Mouse (Mus musculus) kidney, embryonic 15.5 days (tissue): ENCODE measurements around the gene Micu2. TPM values are rescaled to one million over a fixed set of nuclear protein-coding genes. Genes with fewer than 3 reads are reported as not detected.

Experiments used
- ATAC-seq: fragments of 200-750 bp; cut with Nextera tagmentation; replicated peaks from 2 replicates; pipeline ENCODE4 v1.8.0; 2017; ENCODE audit warnings: moderate TSS enrichment; ENCODE audit not compliant: low FRiP score
- H3K27ac ChIP-seq: fragments of 300-500 bp; sonication (generic); 2 replicates; pipeline ENCODE4 v1.5.1; 2015; ENCODE audit warnings: mild to moderate bottlenecking, inconsistent platforms
- H3K27me3 ChIP-seq: fragments of 300-500 bp; sonication (generic); 2 replicates; pipeline ENCODE4 v1.6.1; 2015; ENCODE audit warnings: inconsistent platforms
- H3K36me3 ChIP-seq: fragments of 300-500 bp; sonication (generic); 2 replicates; pipeline ENCODE4 v1.6.1; 2015; ENCODE audit warnings: inconsistent platforms
- H3K4me1 ChIP-seq: fragments of 300-500 bp; sonication (generic); 2 replicates; pipeline ENCODE4 v1.6.1; 2015; ENCODE audit warnings: inconsistent platforms
- H3K4me2 ChIP-seq: fragments of 300-500 bp; sonication (generic); 2 replicates; pipeline ENCODE4 v1.6.1; 2015; ENCODE audit warnings: moderate library complexity, mild to moderate bottlenecking, inconsistent platforms
- H3K4me3 ChIP-seq: fragments of 300-500 bp; sonication (generic); replicated peaks from 2 replicates; pipeline ENCODE4 v1.5.1; 2015; ENCODE audit warnings: mild to moderate bottlenecking, inconsistent platforms
- H3K9ac ChIP-seq: fragments of 300-500 bp; sonication (generic); 2 replicates; pipeline ENCODE4 v1.6.1; 2015; ENCODE audit warnings: mild to moderate bottlenecking, inconsistent platforms
- H3K9me3 ChIP-seq: fragments of 300-500 bp; sonication (generic); replicated peaks from 2 replicates; pipeline ENCODE4 v1.6.1; 2016; ENCODE audit warnings: inconsistent platforms
- WGBS: fragments of 180-500 bp; shearing (Covaris S2); methylation state at CpG from one replicate; pipeline ENCODE4 v1.1.7; 2015; ENCODE audit warnings: mixed read lengths; 5-methylcytosine and 5-hydroxymethylcytosine counted together
- polyA plus RNA-seq: library from polyadenylated mRNA; unstranded; fragments of >200 nt; fragmentation: Nextera tagmentation; extraction: Ambion mirVana; gene quantifications from 2 replicates; pipeline ENCODE4 v1.2.1, GENCODE M21; 2015

The Micu2 gene
- polyA plus RNA-seq, 1 experiment from 2014 or later: 86.3 TPM

DNA sequence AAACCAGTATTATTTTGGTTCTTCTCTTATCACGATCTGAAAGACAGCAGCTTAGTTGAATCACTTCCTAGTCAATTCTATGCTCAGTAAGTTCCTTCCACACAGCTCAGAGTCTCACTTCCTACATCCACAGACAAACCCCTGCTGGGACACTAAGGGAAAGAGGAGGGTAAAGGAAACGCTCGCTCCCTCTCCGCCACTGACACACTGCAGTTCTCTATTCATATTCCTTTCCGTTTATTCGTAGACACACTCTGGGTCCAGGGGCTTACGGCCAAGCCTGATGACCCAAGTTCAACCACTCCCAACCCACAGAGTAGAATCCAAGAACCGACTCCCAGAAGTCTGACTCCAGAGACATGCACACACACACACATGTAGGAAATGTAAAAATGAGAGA, 111.9 kb downstream of the Micu2 start:
- Histone ChIP-seq H3K27me3 (no peaks in the 10 kb centered on the region), H3K27ac (peak overlapping the region; percentile 27; the same call in 1 of the 2 replicates), H3K4me2 (no peak overlapping the region), H3K36me3 (no peaks in the 10 kb centered on the region), H3K4me3 (no peak overlapping the region), H3K9ac (no peak overlapping the region), H3K4me1 (peaks cover 38% of the 10 kb centered on the region), H3K9me3 (no peaks in the 10 kb centered on the region)
- 61% methylated on average over 8 of the region's 8 CpGs for WGBS
- ATAC-seq: no peak

DNA sequence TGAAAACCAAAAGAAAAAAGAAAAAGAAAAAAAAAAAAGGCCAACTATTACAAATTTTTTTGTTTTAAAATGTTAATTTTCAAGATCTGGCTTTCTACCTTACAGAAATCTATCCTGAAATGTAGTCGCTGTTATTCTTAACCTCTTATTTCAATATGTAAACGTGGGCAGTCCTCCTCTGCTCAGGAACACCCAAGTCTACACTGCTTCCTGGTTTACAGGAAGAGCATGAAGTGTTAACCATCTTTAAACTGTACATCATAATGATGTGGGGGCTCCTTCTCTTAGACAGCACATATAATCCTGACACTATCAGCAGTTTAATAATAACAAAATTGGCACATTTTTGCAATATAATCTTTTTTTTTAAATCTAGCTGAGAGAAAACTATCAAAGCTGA, 113.0 kb downstream of the Micu2 start:
- ATAC-seq: no peak
- H3K4me3 ChIP-seq: no peak overlapping the region
- H3K27ac ChIP-seq: no peak overlapping the region
- H3K9me3 ChIP-seq: no peaks in the 10 kb centered on the region
- H3K9ac ChIP-seq: no peak overlapping the region
- no peaks in the 10 kb centered on the region for H3K36me3 ChIP-seq
- peaks cover 48% of the 10 kb centered on the region for H3K4me1 ChIP-seq
- H3K4me2 ChIP-seq: no peak overlapping the region
- no peaks in the 10 kb centered on the region for H3K27me3 ChIP-seq
- 70% methylated on average over 2 of the region's 2 CpGs for WGBS

DNA sequence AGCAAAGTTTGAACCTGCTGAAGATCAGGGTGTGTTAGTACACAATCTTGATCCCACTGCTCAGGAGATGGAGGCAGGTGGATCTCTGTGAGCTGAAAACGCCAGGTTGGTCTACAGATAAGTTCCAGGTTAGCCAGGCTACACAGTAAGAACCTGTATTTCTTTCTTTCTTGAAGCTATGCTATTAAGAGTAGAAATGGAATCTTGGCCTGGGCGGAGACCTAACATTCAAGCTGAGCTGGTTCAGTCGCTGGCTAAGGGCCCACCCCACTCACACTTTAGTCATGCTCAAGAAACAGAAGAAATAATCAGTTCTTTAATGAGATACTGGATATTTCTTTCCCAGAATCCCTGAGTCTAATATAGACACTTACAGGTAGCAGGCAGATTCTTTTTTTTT, 115.7 kb downstream of the Micu2 start:
- Histone ChIP-seq H3K9me3 (no peaks in the 10 kb centered on the region), H3K36me3 (no peaks in the 10 kb centered on the region), H3K4me1 (peaks cover 40% of the 10 kb centered on the region), H3K4me3 (no peak overlapping the region), H3K4me2 (no peak overlapping the region), H3K27me3 (no peaks in the 10 kb centered on the region), H3K9ac (no peak overlapping the region), H3K27ac (peak overlapping the region; percentile 51; the same call in 1 of the 2 replicates)
- WGBS: 80% methylated on average over 3 of the region's 3 CpGs
- no peak for ATAC-seq

DNA sequence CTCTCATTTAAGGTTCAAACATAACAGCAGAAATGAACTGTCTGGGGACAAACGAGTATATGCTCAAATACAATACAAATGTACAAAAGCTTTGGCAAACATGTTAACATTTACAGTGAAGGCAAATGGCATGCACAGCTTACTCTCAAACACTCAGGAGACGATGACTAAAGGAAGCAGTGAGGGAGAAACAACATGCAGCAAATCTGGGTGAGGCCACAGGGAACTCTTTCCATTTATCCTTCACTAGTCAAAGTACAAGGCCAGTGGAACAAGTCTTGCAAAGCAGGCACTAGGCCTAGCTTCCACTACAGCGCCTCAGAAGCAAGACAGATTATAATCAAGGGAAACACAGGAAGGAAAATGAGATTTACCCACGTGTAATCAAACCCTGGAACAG, 116.3 kb downstream of the Micu2 start:
- peaks cover 34% of the 10 kb centered on the region for H3K4me1 ChIP-seq
- peak overlapping the region; percentile 51; the same call in 1 of the 2 replicates for H3K27ac ChIP-seq
- no peaks in the 10 kb centered on the region for H3K36me3 ChIP-seq
- H3K9me3 ChIP-seq: no peaks in the 10 kb centered on the region
- H3K27me3 ChIP-seq: no peaks in the 10 kb centered on the region
- ATAC-seq: no peak
- no peak overlapping the region for H3K9ac ChIP-seq
- H3K4me2 ChIP-seq: no peak overlapping the region
- H3K4me3 ChIP-seq: no peak overlapping the region
- 60% methylated on average over 4 of the region's 4 CpGs for WGBS

DNA sequence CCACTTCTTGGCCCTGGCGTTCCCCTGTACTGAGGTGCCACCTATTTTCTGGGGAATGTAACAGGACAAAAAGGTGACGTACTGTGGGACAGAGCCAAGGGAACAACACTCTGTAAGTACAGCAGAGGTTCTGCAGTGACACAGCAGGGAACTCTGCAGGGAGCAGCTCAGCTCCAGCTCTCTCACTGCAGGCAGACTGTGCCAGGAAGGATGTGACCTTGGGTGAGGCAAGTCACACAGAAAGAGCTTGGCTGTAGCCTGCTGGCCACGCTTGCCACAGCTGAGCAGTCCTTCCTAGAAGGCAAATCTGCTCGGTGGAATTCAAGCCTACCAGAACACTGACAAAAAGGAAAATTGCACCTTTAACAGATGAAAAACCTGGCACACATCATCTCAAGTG, 117.3 kb downstream of the Micu2 start:
- Histone ChIP-seq H3K4me1 (peaks cover 30% of the 10 kb centered on the region), H3K9ac (no peak overlapping the region), H3K36me3 (0 out of 2 replicates have a peak, but pooled peaks cover 2% of the 10 kb centered on the region), H3K4me2 (no peak overlapping the region), H3K27ac (peak overlapping the region; percentile 68), H3K27me3 (no peaks in the 10 kb centered on the region), H3K9me3 (no peaks in the 10 kb centered on the region), H3K4me3 (no peak overlapping the region)
- no peak; the same call in 1 of the 2 replicates for ATAC-seq
- 48% methylated on average over 4 of the region's 4 CpGs for WGBS

DNA sequence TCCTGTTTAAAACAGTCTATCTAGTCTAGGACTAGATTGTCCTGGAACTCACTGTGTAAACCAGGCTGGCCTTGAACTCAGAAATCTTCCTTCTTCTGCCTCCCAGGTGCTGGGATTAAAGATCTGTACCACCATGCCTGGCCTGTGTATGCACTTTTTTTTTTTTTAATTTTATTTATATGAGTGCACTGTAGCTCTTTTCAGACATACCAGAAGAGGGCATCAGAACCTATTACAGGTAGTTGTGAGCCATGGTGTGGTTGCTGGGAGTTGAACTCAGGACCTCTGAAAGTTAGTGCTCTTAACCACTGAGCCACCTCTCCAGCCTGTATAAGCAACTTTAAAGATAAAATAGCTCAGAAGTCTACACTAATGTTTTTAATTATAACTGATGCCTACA, 118.0 kb downstream of the Micu2 start:
- Histone ChIP-seq H3K4me3 (no peak overlapping the region), H3K9ac (no peak overlapping the region), H3K4me1 (peaks cover 30% of the 10 kb centered on the region), H3K4me2 (no peak overlapping the region), H3K27me3 (no peaks in the 10 kb centered on the region), H3K36me3 (0 out of 2 replicates have a peak, but pooled peaks cover 3% of the 10 kb centered on the region), H3K27ac (no peak overlapping the region), H3K9me3 (no peaks in the 10 kb centered on the region)
- no peak for ATAC-seq

DNA sequence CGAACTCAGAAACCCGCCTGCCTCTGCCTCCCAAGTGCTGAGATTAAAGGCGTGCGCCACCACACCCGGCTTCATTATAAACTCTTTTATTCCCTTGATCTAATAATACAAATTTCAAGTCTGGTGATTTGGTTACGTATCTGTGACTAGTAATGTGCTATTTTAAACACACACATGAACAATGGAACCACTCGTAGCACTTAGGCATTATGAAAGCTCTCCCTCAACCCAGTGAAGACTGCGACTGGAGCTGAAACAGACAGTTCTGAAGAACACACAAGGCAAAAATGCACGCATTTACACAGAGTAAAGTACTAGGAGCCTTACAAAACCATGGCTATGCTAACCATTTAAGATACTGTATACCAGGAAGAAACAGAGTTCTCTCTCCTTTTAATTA, 121.1 kb downstream of the Micu2 start:
- ATAC-seq: no peak
- H3K4me3 ChIP-seq: no peak overlapping the region
- peaks cover 17% of the 10 kb centered on the region for H3K4me1 ChIP-seq
- 93% methylated on average over 9 of the region's 9 CpGs for WGBS
- no peak overlapping the region for H3K9ac ChIP-seq
- no peak overlapping the region for H3K27ac ChIP-seq
- no peaks in the 10 kb centered on the region for H3K27me3 ChIP-seq
- H3K9me3 ChIP-seq: no peaks in the 10 kb centered on the region
- peaks cover 22% of the 10 kb centered on the region for H3K36me3 ChIP-seq
- H3K4me2 ChIP-seq: no peak overlapping the region

DNA sequence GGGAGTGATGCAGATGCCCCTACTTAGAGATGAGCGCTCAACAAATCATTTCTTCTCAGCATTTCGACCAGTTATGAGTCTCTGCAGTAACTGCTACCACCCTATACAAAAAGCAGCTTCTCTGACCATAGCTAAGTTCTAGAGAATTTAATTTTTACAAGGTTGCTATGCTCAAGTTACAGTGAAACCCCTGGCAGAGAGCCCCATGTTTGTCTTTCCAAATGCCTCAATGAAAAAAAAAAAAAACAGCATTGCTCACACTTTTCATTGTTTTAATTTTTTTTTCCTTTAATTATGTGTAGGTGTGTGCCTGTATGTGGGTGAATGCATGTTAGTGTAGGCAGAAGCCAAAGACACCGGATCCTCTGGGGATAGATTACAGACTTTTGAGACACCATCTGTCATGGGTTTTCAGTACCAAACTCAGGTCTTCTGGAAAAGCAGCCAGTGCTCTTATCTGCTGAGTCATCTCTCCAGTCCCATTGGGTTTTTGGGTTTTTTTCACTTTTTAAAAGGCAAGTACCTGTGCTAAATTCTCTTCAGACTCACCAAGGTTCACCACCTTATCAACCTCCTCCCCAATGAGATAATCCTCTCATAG, 132.3 kb downstream of the Micu2 start:
- 90% methylated on average over 3 of the region's 3 CpGs for WGBS
- no peak overlapping the region for H3K4me2 ChIP-seq
- no peak overlapping the region for H3K4me3 ChIP-seq
- H3K9me3 ChIP-seq: no peaks in the 10 kb centered on the region
- peaks cover 61% of the 10 kb centered on the region for H3K36me3 ChIP-seq
- H3K27me3 ChIP-seq: no peaks in the 10 kb centered on the region
- no peaks in the 10 kb centered on the region for H3K4me1 ChIP-seq
- no peak overlapping the region for H3K9ac ChIP-seq
- ATAC-seq: no peak
- no peak overlapping the region for H3K27ac ChIP-seq

Other genes with a start within 250 kb of the Micu2 start
- 23.5 and 24.5 TPM in 2 replicates for gene Lats2, start 240.9 kb downstream of the Micu2 start, polyA plus RNA-seq
- 25.0 and 28.5 TPM in 2 replicates for gene Sap18, start 201.1 kb downstream of the Micu2 start, polyA plus RNA-seq
- gene Ska3, start 173.1 kb downstream of the Micu2 start, polyA plus RNA-seq: 43.1 and 44.1 TPM in 2 replicates
- gene Mrpl57, start 173.0 kb downstream of the Micu2 start, polyA plus RNA-seq: 146 and 147 TPM in 2 replicates
- gene Zdhhc20, start 109.0 kb downstream of the Micu2 start, polyA plus RNA-seq: 70.8 and 77.5 TPM in 2 replicates
- gene Fgf9, start 71.3 kb upstream of the Micu2 start, polyA plus RNA-seq: 6.7 and 7.9 TPM in 2 replicates